Mouse (Mus musculus) macrophage (primary cell): ENCODE measurements around the gene Acacb. TPM values are rescaled to one million over a fixed set of nuclear protein-coding genes. Genes with fewer than 3 reads are reported as not detected.
A peak's percentile ranks its signal among the peaks of the same experiment; 100 is the strongest.

Source experiments
- H3K27ac ChIP-seq: fragments of 350-480 bp; formaldehyde crosslinking; 2 replicates; pipeline ENCODE4 v1.9.0; 2021
- H3K36me3 ChIP-seq: fragments of 350-480 bp; formaldehyde crosslinking; 2 replicates; pipeline ENCODE4 v1.9.0; 2021; ENCODE audit errors: inconsistent target
- H3K4me3 ChIP-seq: fragments of 350-480 bp; formaldehyde crosslinking; 2 replicates; pipeline ENCODE4 v1.9.0; 2021; ENCODE audit errors: inconsistent target
- H3K79me2 ChIP-seq: fragments of 350-480 bp; formaldehyde crosslinking; 2 replicates; pipeline ENCODE4 v1.9.0; 2021; ENCODE audit errors: inconsistent target
- WGBS: methylation state at CpG from one replicate; pipeline ENCODE4 v1.1.7; 2026; ENCODE audit warnings: inconsistent platforms; ENCODE audit not compliant: missing documents; 5-methylcytosine and 5-hydroxymethylcytosine counted together
- polyA plus RNA-seq: library from polyadenylated mRNA; stranded (reverse); fragments of 250-400 nt; gene quantifications from 3 replicates; pipeline ENCODE4 v1.2.4, GENCODE M21; 2018; ENCODE audit warnings: inconsistent platforms

The Acacb gene
- polyA plus RNA-seq, 1 experiment from 2014 or later, result 0.29 TPM

- Histone ChIP-seq H3K36me3 (no peaks in the 10 kb centered on the region), H3K27ac (no peak overlapping the region), H3K79me2 (no peaks in the 10 kb centered on the region), H3K4me3 (no peak overlapping the region)
- 78% methylated on average over 12 of the region's 12 CpGs for WGBS
Measured at GRCm38 (mm10) chr5:114152359-114153092, 6.2 kb downstream of the Acacb start.

GRCm38 (mm10) chr5:114153490-114153889 is 7.2 kb downstream of the Acacb start:
- Histone ChIP-seq H3K27ac (no peak overlapping the region), H3K79me2 (no peaks in the 10 kb centered on the region), H3K4me3 (no peak overlapping the region), H3K36me3 (no peaks in the 10 kb centered on the region)
- WGBS, result 31% methylated on average over 12 of the region's 12 CpGs

- WGBS, result 93% methylated on average over 5 of the region's 5 CpGs
- H3K79me2 ChIP-seq, result no peaks in the 10 kb centered on the region
- H3K36me3 ChIP-seq, result no peaks in the 10 kb centered on the region
- H3K4me3 ChIP-seq, result no peak overlapping the region
- H3K27ac ChIP-seq, result no peak overlapping the region
Measured at GRCm38 (mm10) chr5:114154765-114155164, 8.4 kb downstream of the Acacb start.

GRCm38 (mm10) chr5:114155168-114155933 is 9.0 kb downstream of the Acacb start:
- H3K79me2 ChIP-seq, result no peaks in the 10 kb centered on the region
- no peaks in the 10 kb centered on the region for H3K36me3 ChIP-seq
- WGBS, result 65% methylated on average over 9 of the region's 9 CpGs
- H3K27ac ChIP-seq, result no peak overlapping the region
- no peak overlapping the region for H3K4me3 ChIP-seq

GRCm38 (mm10) chr5:114157236-114157635 is 10.9 kb downstream of the Acacb start:
- H3K36me3 ChIP-seq, result no peaks in the 10 kb centered on the region
- no peaks in the 10 kb centered on the region for H3K79me2 ChIP-seq
- WGBS, result 73% methylated on average over 7 of the region's 7 CpGs
- H3K4me3 ChIP-seq, result no peak overlapping the region
- H3K27ac ChIP-seq, result no peak overlapping the region

DNA sequence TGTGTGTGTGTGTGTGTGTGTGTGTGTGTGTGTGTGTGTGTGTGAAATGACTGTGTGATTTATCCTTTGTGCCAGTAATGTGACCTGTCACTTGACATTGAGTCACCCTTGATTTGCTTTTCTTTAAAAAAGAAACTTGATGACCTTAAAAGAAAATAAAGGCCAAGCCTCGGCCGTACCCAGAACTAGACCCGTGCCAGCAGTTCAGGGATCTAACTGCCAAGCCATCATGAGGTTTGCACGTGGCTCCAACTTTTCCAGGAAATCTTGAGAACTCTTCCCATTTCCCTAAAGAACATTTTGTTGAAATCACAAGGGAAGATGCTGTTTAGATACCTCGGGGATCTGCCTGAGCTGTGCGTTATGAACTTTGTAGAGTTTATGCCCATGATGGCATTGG is 15.1 kb downstream of the Acacb start:
- H3K79me2 ChIP-seq, result no peaks in the 10 kb centered on the region
- no peak overlapping the region for H3K27ac ChIP-seq
- H3K36me3 ChIP-seq, result no peaks in the 10 kb centered on the region
- no peak overlapping the region for H3K4me3 ChIP-seq
- WGBS, result 87% methylated on average over 6 of the region's 6 CpGs

DNA sequence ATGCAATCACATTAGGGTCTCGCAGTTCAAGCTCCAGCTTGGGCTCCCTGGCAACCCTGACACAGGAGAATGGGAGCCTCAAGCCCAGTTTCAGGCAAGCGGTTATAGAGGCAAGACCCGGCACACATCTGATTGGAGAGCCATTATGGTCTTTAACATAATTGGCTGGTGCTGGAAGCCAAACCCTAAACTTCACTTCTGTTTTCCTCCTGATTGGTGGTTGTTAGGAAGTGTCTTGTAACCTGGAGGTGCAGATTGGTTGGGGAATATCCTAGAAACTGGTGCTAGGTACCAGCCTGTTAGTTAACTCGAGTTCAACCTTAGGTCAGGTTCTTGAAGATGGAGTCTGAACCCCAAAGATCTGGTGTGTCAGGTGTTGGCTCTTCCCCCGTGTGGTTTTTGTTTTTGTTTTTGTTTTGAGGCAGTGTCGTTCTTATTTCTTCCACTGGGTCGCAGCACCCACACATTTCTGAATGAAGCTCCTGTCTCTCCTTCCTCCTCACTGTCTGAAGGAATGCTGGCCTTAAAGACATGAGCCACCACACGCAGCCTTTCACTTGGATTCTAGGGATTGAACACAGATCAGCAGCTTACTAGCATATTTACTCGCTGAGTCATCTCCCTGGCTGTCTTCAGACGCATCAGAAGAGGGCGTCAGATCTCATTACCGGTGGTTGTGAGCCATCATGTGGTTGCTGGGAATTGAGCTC is 15.9 kb downstream of the Acacb start:
- WGBS, result 57% methylated on average over 12 of the region's 12 CpGs
- H3K4me3 ChIP-seq, result no peak overlapping the region
- no peak overlapping the region for H3K27ac ChIP-seq
- no peaks in the 10 kb centered on the region for H3K79me2 ChIP-seq
- H3K36me3 ChIP-seq, result no peaks in the 10 kb centered on the region

DNA sequence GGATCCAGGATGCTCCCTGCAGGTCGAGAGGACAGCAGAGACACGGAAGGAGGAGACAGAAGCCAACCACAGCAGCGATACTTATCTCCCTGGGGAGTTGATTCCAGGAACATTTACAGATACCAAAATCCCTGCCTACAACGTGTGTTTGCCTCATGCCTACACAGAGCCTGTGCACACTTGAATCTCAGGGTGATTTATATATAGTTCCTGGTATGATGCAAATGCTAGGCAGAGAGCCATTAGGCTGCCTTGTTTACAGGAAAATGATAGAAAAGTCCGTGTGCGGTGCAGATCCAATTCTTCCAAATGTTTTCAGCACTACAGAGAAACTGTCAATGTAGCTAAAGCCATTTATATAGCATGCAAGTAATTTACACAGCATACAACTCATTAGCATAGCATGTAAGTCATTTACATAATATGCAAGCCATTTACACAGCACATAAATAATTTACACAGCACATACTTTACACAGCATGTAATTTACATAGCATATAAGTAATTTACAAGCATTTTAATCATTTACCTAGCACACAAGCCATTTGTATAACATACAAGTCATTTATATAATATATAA is 16.9 kb downstream of the Acacb start:
- Histone ChIP-seq H3K4me3 (no peak overlapping the region), H3K79me2 (no peaks in the 10 kb centered on the region), H3K27ac (no peak overlapping the region), H3K36me3 (no peaks in the 10 kb centered on the region)
- WGBS, result 63% methylated on average over 6 of the region's 6 CpGs

DNA sequence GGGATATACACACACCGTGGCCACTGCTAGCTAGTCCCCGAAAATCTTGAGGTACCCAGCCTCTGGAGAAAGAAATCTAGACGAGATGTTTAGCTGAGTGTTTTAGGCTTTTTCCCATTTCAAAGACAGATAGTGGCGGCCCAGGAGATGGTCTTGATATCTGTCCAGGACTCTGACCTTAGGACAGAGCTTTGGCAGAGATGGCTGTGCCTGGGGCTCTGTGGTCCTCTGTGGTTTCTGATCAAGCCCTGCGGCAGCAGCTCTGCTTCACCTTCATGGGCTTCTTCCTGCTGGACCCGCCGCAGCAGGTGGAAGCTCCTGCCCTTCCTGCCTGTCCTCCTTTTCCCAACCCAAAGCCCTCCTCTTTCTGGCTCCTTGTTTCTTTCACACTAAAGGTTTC is 24.0 kb downstream of the Acacb start:
- no peaks in the 10 kb centered on the region for H3K79me2 ChIP-seq
- no peak overlapping the region for H3K27ac ChIP-seq
- 93% methylated on average over 7 of the region's 7 CpGs for WGBS
- no peaks in the 10 kb centered on the region for H3K36me3 ChIP-seq
- H3K4me3 ChIP-seq, result no peak overlapping the region

DNA sequence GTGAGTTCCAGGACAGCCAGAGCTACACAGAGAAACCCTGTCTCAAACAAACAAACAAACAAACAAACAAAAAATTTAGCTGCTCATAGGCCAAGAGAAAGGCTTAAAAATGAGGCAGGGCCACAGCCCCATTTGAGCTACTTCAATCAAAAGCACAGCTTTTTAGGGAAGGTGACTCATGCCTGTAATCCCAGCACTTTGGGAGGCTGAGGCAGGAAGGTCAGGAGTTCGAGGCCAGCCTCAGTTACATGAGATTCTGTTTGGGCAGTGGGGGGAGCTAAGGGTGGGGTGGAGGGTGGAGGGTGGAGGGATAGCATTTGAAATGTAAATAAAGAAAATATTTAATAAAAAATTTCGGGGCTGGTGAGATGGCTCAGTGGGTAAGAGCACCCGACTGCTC is 26.6 kb downstream of the Acacb start:
- WGBS, result 100% methylated on average over 1 of the region's 3 CpGs
- H3K4me3 ChIP-seq, result no peak overlapping the region
- H3K27ac ChIP-seq, result no peak overlapping the region
- H3K79me2 ChIP-seq, result no peaks in the 10 kb centered on the region
- no peaks in the 10 kb centered on the region for H3K36me3 ChIP-seq

GRCm38 (mm10) chr5:114173458-114173857 is 27.1 kb downstream of the Acacb start:
- H3K27ac ChIP-seq, result no peak overlapping the region
- H3K4me3 ChIP-seq, result no peak overlapping the region
- no peaks in the 10 kb centered on the region for H3K36me3 ChIP-seq
- H3K79me2 ChIP-seq, result no peaks in the 10 kb centered on the region
- WGBS, result 67% methylated on average over 6 of the region's 7 CpGs

DNA sequence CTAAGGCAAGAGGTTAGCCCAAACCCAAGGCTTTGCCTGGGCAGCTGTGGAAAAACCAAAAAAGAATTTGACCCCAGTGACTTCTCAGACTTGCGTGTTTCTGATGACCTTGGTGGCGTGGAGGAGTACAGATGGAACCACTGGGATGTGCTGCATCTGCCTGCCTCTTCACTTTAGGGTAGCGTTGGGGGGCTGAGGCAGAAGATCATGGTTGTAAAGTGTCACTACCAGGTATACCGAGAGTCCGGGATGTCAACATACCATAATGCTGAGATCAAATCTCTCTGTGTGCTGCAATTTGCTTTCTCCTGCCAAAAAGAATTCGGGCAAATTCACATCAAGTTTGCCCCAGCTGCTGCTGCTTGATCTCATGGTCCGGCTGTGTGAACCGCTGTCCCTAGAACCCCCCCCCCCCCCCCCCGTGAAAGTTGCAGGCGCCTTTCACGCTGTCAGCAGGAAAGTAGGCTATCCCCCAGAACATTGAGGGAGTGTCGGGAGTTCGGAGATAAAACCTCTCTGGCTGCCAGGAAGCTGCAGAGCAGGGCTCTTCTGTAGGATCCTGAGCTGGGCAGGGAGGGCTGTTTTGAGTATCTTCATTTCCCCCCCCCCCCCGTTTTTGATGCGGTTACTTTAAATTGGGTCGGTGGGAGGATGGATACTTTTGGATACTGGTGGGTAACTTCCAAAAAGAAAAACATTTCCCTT is 27.7 kb downstream of the Acacb start:
- H3K79me2 ChIP-seq, result no peaks in the 10 kb centered on the region
- 31% methylated on average over 13 of the region's 16 CpGs for WGBS
- no peaks in the 10 kb centered on the region for H3K36me3 ChIP-seq
- H3K27ac ChIP-seq, result no peak overlapping the region
- H3K4me3 ChIP-seq, result no peak overlapping the region

DNA sequence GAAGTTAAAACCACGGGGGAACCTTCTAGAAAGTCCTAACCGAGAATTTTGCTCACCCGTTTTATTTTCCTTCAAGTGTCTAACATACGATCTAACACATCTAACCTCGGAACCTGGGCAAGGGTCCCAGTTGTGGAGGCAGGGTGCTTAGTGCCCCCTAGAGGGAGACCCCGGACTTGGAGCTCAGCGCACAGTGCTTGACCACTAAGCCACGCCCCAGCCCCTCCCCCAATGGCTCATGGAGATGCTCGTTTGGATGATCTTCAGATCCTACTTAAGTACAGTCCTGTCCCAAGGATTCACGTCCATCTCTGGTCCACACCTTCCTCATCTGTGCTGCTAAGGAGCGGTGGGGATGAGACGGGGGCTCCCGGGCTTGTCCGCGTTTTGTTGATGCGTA is 28.3 kb downstream of the Acacb start:
- no peaks in the 10 kb centered on the region for H3K36me3 ChIP-seq
- H3K79me2 ChIP-seq, result no peaks in the 10 kb centered on the region
- WGBS, result 23% methylated on average over 16 of the region's 16 CpGs
- H3K4me3 ChIP-seq, result no peak overlapping the region
- H3K27ac ChIP-seq, result no peak overlapping the region

DNA sequence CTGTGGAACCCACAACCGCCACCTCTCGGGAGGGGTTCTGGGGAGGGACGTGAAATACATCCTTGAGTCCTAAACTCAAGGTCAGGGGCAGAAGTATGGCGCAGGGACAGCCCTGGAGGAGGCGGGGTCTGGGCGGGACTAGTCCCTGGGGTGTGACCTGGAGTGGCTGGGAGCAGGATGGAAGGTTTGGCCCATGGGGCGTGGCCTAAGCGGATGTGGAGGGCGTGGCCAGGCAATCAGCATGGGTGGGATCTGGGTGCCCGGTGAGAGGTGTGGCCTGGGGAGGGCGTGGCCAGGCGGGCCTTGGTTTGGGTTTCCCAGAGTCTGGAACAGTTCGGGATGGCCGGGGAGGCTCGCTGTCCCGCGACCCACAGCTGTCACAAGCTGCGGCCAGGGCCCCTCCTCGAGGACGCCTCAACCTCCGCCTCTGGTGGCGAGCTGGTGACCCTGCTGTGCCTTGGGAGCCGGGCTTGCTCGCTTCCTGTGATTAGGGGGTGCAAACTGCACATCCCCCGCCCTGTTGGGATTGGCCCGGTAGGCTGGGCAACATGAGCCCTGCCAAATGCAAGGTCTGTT is 29.3 kb downstream of the Acacb start:
- Histone ChIP-seq H3K27ac (no peak overlapping the region), H3K36me3 (no peaks in the 10 kb centered on the region), H3K79me2 (no peaks in the 10 kb centered on the region), H3K4me3 (peak overlapping the region; percentile 33)
- WGBS, result 0% methylated on average over 26 of the region's 26 CpGs
